Mouse (Mus musculus) right cerebral cortex, postnatal 10 days (tissue): ENCODE measurements at regions not wholly inside any gene's neighbourhood (a gene's known extent, or its start where the extent isn't known, plus 50 kb on each side); places are given as distances from the start of the nearest gene placed in this dataset.
A peak's percentile ranks its signal among the peaks of the same experiment; 100 is the strongest.

Source experiments
- DNase-seq, 2 experiments: peaks; one replicate each; pipeline ENCODE4 v3.0.0; 2021; ENCODE audit warnings: low spot score in 2 of 2

GRCm38 (mm10) chr13:97705926-97706325 lies 54.5 kb downstream of the Gm10260 start:
- peak; percentile 45 to 62 for DNase-seq

GRCm38 (mm10) chr13:97704541-97704940 lies 55.9 kb downstream of the Gm10260 start:
- DNase-seq, result no peak

GRCm38 (mm10) chr13:97698967-97699366 lies 61.5 kb downstream of the Gm10260 start:
- no peak for DNase-seq

- no peak for DNase-seq
These were observed 62.1 kb downstream of the Gm10260 start for GRCm38 (mm10) chr13:97698317-97698716.

GRCm38 (mm10) chr13:97697262-97697661 lies 63.2 kb downstream of the Gm10260 start:
- no peak for DNase-seq

GRCm38 (mm10) chr13:97695022-97695421 lies 65.4 kb downstream of the Gm10260 start:
- no peak for DNase-seq

GRCm38 (mm10) chr13:97694356-97694990 lies 66.0 kb downstream of the Gm10260 start:
- DNase-seq, result no peak

GRCm38 (mm10) chr13:97688310-97688886 lies 72.0 kb downstream of the Gm10260 start:
- no peak for DNase-seq

GRCm38 (mm10) chr13:97683836-97684235 lies 76.6 kb downstream of the Gm10260 start:
- no peak for DNase-seq

GRCm38 (mm10) chr13:97681228-97681987 lies 79.0 kb downstream of the Gm10260 start:
- DNase-seq, result no peak

- no peak for DNase-seq
These were observed 80.0 kb downstream of the Gm10260 start for GRCm38 (mm10) chr13:97680283-97680896.

GRCm38 (mm10) chr13:97678991-97679390 lies 81.4 kb downstream of the Gm10260 start:
- no peak for DNase-seq

GRCm38 (mm10) chr13:97676536-97677048 lies 83.8 kb downstream of the Gm10260 start:
- no peak for DNase-seq

- no peak for DNase-seq
These were observed 87.3 kb downstream of the Gm10260 start for GRCm38 (mm10) chr13:97673107-97673506.

- no peak for DNase-seq
These were observed 88.3 kb downstream of the Gm10260 start for GRCm38 (mm10) chr13:97672038-97672675.

- DNase-seq, result no peak
These were observed 91.1 kb downstream of the Gm10260 start for GRCm38 (mm10) chr13:97669366-97669765.

GRCm38 (mm10) chr13:97668910-97669309 lies 91.5 kb downstream of the Gm10260 start:
- peak; percentile 46 to 53 for DNase-seq

GRCm38 (mm10) chr13:97667313-97667712 lies 93.1 kb downstream of the Gm10260 start:
- peak; percentile 50 to 81 for DNase-seq

- no peak for DNase-seq
These were observed 93.7 kb downstream of the Gm10260 start for GRCm38 (mm10) chr13:97666761-97667160.

- no peak for DNase-seq
These were observed 95.2 kb downstream of the Gm10260 start for GRCm38 (mm10) chr13:97665226-97665625.

- DNase-seq, result no peak
These were observed 97.7 kb downstream of the Gm10260 start for GRCm38 (mm10) chr13:97662741-97663140.

GRCm38 (mm10) chr13:97656618-97657017 lies 103.8 kb downstream of the Gm10260 start:
- no peak for DNase-seq
